Mouse (Mus musculus) liver, adult 2 months (tissue): ENCODE measurements around the gene Psmd6.

Experiments used
- CTCF ChIP-seq: fragments of 200-500 bp; IDR thresholded peaks from 2 replicates; pipeline ENCODE4 v1.5.1; 2011; ENCODE audit warnings: low read depth, low read length, control low read depth
- POLR2A ChIP-seq: fragments of 200-500 bp; IDR thresholded peaks from 2 replicates; pipeline ENCODE4 v1.6.1; 2011; ENCODE audit warnings: low read length, control low read depth; ENCODE audit not compliant: insufficient read depth; ENCODE audit errors: extremely low read depth

- TF ChIP-seq POLR2A, result no peak
- no peak for TF ChIP-seq CTCF
Observed at GRCm38 (mm10) chr14:14070541-14071315, 50.1 kb downstream of the Psmd6 start.
